Mouse (Mus musculus) olfactory bulb, adult 2 months (tissue): ENCODE data around the gene Dner.

Experiments
- CTCF ChIP-seq: fragments of 200-500 bp; IDR thresholded peaks from 2 replicates; pipeline ENCODE4 v1.5.1; 2012; ENCODE audit warnings: low read depth, mild to moderate bottlenecking, low read length, moderate library complexity; ENCODE audit not compliant: insufficient read depth
- POLR2A ChIP-seq: fragments of 200-500 bp; IDR thresholded peaks from 2 replicates; pipeline ENCODE4 v1.6.1; 2012; ENCODE audit warnings: mild to moderate bottlenecking, low read depth, low read length, moderate library complexity; ENCODE audit not compliant: insufficient read depth

DNA sequence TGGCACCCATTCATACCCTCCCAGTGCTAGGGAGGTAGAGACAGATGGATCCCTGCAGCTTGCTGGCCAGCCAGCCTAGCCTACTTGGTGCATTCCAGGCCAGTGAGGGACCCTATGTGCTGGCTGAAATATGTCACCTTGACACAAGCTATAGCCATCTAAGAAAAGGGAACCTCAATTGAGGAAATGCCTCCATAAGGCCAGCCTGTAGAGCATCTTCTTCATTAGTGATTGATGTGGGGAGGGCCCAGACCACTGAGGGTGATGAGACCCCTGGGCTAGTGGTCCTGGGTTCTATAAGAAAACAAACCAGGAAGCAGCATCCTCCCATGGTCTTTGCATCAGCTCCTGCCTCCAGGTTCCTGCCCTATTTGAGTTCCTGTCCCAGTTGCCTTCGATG, 274.2 kb downstream of the Dner start:
- TF ChIP-seq CTCF (no peak), POLR2A (no peak)
